Mouse (Mus musculus) forebrain, embryonic 16.5 days (tissue): ENCODE results near the gene Wdr73. TPM values are rescaled to one million over a fixed set of nuclear protein-coding genes. Genes with fewer than 3 reads are reported as not detected.

Experiments used
- ATAC-seq: fragments of 200-750 bp; cut with Nextera tagmentation; 2 replicates; pipeline ENCODE4 v1.8.0; 2017; ENCODE audit warnings: mild to moderate bottlenecking, moderate library complexity
- H3K27ac ChIP-seq: fragments of 300-500 bp; sonication (generic); 2 replicates; pipeline ENCODE4 v1.5.1; 2014; ENCODE audit warnings: low read length, control low read depth
- H3K27me3 ChIP-seq: fragments of 300-500 bp; sonication (generic); replicated peaks from 2 replicates; pipeline ENCODE4 v1.6.1; 2014; ENCODE audit warnings: low read length; ENCODE audit not compliant: control insufficient read depth, insufficient read depth
- H3K36me3 ChIP-seq: fragments of 300-500 bp; sonication (generic); 2 replicates; pipeline ENCODE4 v1.6.1; 2014; ENCODE audit not compliant: control insufficient read depth, insufficient read depth
- H3K4me1 ChIP-seq: fragments of 300-500 bp; sonication (generic); replicated peaks from 2 replicates; pipeline ENCODE4 v1.6.1; 2014; ENCODE audit warnings: low read length; ENCODE audit not compliant: control insufficient read depth, insufficient read depth
- H3K4me2 ChIP-seq: fragments of 300-500 bp; sonication (generic); 2 replicates; pipeline ENCODE4 v1.6.1; 2014; ENCODE audit warnings: mild to moderate bottlenecking, low read length, control low read depth
- H3K4me3 ChIP-seq: fragments of 300-500 bp; sonication (generic); replicated peaks from 2 replicates; pipeline ENCODE4 v1.5.1; 2014; ENCODE audit warnings: mild to moderate bottlenecking, low read length, control low read depth
- H3K9ac ChIP-seq: fragments of 300-500 bp; sonication (generic); replicated peaks from 2 replicates; pipeline ENCODE4 v1.6.1; 2014; ENCODE audit warnings: low read depth, low read length, control low read depth
- H3K9me3 ChIP-seq: fragments of 300-500 bp; sonication (generic); 2 replicates; pipeline ENCODE4 v1.6.1; 2016; ENCODE audit warnings: low read length; ENCODE audit not compliant: control insufficient read depth
- WGBS: fragments of 180-500 bp; shearing (Covaris S2); extraction: QIAGEN DNeasy Blood & Tissue Kit; methylation state at CpG from one replicate; pipeline ENCODE4 v1.1.7; 2014; 5-methylcytosine and 5-hydroxymethylcytosine counted together
- polyA plus RNA-seq: library from polyadenylated mRNA; unstranded; fragments of >200 nt; fragmentation: Nextera tagmentation; extraction: Ambion mirVana; gene quantifications from 2 replicates; pipeline ENCODE4 v1.2.1, GENCODE M21; 2015

Wdr73 gene
- polyA plus RNA-seq, 1 experiment from 2014 or later = 46.3 TPM

GRCm38 (mm10) chr7:80849267-80849666, 51.8 kb downstream of the Wdr73 start:
- H3K27me3 ChIP-seq = no peaks in the 10 kb centered on the region
- WGBS = 83% methylated on average over 2 of the region's 2 CpGs
- no peaks in the 10 kb centered on the region for H3K9me3 ChIP-seq
- no peak overlapping the region for H3K4me3 ChIP-seq
- H3K4me1 ChIP-seq = no peaks in the 10 kb centered on the region
- ATAC-seq = no peak
- H3K9ac ChIP-seq = no peak overlapping the region
- H3K27ac ChIP-seq = no peak overlapping the region
- H3K36me3 ChIP-seq = no peaks in the 10 kb centered on the region
- no peak overlapping the region for H3K4me2 ChIP-seq

GRCm38 (mm10) chr7:80846709-80847108, 54.4 kb downstream of the Wdr73 start:
- no peaks in the 10 kb centered on the region for H3K4me1 ChIP-seq
- H3K27me3 ChIP-seq = no peaks in the 10 kb centered on the region
- no peak overlapping the region for H3K4me3 ChIP-seq
- ATAC-seq = no peak
- H3K9me3 ChIP-seq = no peaks in the 10 kb centered on the region
- WGBS = 93% methylated on average over 5 of the region's 5 CpGs
- H3K9ac ChIP-seq = no peak overlapping the region
- H3K4me2 ChIP-seq = no peak overlapping the region
- no peaks in the 10 kb centered on the region for H3K36me3 ChIP-seq
- H3K27ac ChIP-seq = no peak overlapping the region

DNA sequence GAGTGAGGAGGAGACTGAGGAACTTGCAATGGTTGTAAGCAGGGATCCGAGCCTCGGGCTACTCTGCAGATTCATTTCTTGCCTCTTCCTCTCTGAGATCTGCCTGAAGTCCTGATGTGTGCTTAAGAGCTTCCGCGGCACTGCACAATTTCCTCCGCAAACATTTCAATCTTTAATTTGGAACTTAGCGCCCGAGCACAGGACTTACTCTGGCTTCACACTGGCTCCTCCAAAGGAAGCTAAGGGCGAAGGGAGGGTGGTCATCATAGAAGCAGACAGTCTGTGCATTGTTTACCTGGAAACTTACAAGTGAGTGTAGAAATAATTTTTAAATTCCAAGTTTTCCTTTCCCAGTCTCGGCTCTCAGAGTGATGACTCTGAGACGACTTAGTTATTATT, 54.8 kb downstream of the Wdr73 start:
- Histone ChIP-seq H3K27ac (no peak overlapping the region), H3K36me3 (no peaks in the 10 kb centered on the region), H3K27me3 (no peaks in the 10 kb centered on the region), H3K4me3 (no peak overlapping the region), H3K4me2 (no peak overlapping the region), H3K9ac (no peak overlapping the region), H3K9me3 (no peaks in the 10 kb centered on the region), H3K4me1 (no peaks in the 10 kb centered on the region)
- ATAC-seq = no peak
- WGBS = 90% methylated on average over 10 of the region's 10 CpGs

GRCm38 (mm10) chr7:80845621-80846279, 55.3 kb downstream of the Wdr73 start:
- Histone ChIP-seq H3K27ac (no peak overlapping the region), H3K36me3 (no peaks in the 10 kb centered on the region), H3K27me3 (no peaks in the 10 kb centered on the region), H3K4me2 (no peak overlapping the region), H3K9ac (no peak overlapping the region), H3K4me3 (no peak overlapping the region), H3K9me3 (no peaks in the 10 kb centered on the region), H3K4me1 (no peaks in the 10 kb centered on the region)
- 78% methylated on average over 15 of the region's 15 CpGs for WGBS
- ATAC-seq = no peak

GRCm38 (mm10) chr7:80844691-80845090, 56.4 kb downstream of the Wdr73 start:
- 94% methylated on average over 12 of the region's 12 CpGs for WGBS
- no peak overlapping the region for H3K9ac ChIP-seq
- no peak overlapping the region for H3K4me3 ChIP-seq
- H3K27me3 ChIP-seq = no peaks in the 10 kb centered on the region
- H3K27ac ChIP-seq = no peak overlapping the region
- ATAC-seq = no peak
- no peaks in the 10 kb centered on the region for H3K9me3 ChIP-seq
- no peaks in the 10 kb centered on the region for H3K4me1 ChIP-seq
- H3K4me2 ChIP-seq = no peak overlapping the region
- no peaks in the 10 kb centered on the region for H3K36me3 ChIP-seq

GRCm38 (mm10) chr7:80843910-80844640, 57.0 kb downstream of the Wdr73 start:
- no peaks in the 10 kb centered on the region for H3K27me3 ChIP-seq
- H3K4me2 ChIP-seq = no peak overlapping the region
- ATAC-seq = no peak
- H3K4me3 ChIP-seq = no peak overlapping the region
- 93% methylated on average over 8 of the region's 8 CpGs for WGBS
- H3K27ac ChIP-seq = no peak overlapping the region
- no peak overlapping the region for H3K9ac ChIP-seq
- no peaks in the 10 kb centered on the region for H3K36me3 ChIP-seq
- no peaks in the 10 kb centered on the region for H3K4me1 ChIP-seq
- H3K9me3 ChIP-seq = no peaks in the 10 kb centered on the region

- no peak for ATAC-seq
- Histone ChIP-seq H3K27ac (no peak overlapping the region), H3K27me3 (no peaks in the 10 kb centered on the region), H3K4me2 (no peak overlapping the region), H3K9ac (no peak overlapping the region), H3K36me3 (no peaks in the 10 kb centered on the region), H3K4me3 (no peak overlapping the region), H3K4me1 (no peaks in the 10 kb centered on the region), H3K9me3 (no peaks in the 10 kb centered on the region)
- WGBS = 86% methylated on average over 1 of the region's 1 CpGs
Measured at GRCm38 (mm10) chr7:80843176-80843575, 57.9 kb downstream of the Wdr73 start.

DNA sequence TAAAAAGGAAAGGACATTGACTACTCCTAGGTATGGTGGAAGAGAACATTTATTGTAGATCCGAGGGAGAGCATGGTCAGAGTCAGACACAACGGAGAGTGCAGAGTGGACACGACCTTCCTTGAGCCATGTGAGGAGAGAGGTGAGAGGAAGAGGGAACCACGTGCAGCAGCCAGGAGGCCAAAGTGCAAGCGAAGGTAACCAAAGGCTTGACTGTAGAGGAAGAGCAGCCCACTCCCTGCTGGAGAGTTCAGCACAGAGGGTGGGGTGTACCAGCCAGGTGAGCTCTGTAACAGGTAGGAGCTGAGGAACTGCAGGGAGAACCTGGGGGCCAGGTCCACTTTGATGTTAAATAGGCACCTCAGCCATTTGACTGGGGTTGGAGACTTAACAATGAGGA, 58.9 kb downstream of the Wdr73 start:
- no peaks in the 10 kb centered on the region for H3K9me3 ChIP-seq
- no peak overlapping the region for H3K4me3 ChIP-seq
- H3K4me1 ChIP-seq = no peaks in the 10 kb centered on the region
- no peaks in the 10 kb centered on the region for H3K27me3 ChIP-seq
- H3K27ac ChIP-seq = no peak overlapping the region
- H3K9ac ChIP-seq = no peak overlapping the region
- WGBS = 86% methylated on average over 5 of the region's 5 CpGs
- no peaks in the 10 kb centered on the region for H3K36me3 ChIP-seq
- no peak overlapping the region for H3K4me2 ChIP-seq
- ATAC-seq = no peak

DNA sequence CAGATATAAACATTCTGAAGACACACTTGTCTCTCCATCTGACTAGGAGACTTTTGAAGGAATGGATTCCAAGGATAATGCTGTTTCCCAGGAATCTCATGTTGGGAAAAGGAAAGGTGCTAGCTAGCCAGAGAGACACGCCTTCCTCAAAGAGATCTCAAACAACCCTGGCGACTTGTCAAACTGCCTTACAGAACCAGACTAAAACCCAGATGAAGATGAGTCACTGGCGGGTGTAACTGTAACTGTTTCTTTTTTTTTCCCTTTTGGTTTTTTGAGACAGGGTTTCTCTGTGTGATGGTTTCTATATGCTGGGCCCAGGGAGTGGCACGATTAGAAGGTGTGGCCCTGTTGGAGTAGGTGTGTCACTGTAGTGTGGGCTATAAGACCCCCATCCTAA, 60.1 kb downstream of the Wdr73 start:
- Histone ChIP-seq H3K9me3 (no peaks in the 10 kb centered on the region), H3K27ac (no peak overlapping the region), H3K4me2 (no peak overlapping the region), H3K9ac (no peak overlapping the region), H3K27me3 (no peaks in the 10 kb centered on the region), H3K4me3 (no peak overlapping the region), H3K36me3 (no peaks in the 10 kb centered on the region), H3K4me1 (no peaks in the 10 kb centered on the region)
- WGBS = 81% methylated on average over 4 of the region's 4 CpGs
- no peak for ATAC-seq
